Mouse (Mus musculus) olfactory bulb, adult 2 months (tissue): ENCODE data around the gene Car12. TPM values are rescaled to one million over a fixed set of nuclear protein-coding genes. Genes with fewer than 3 reads are reported as not detected.

Experiments used
- H3K27ac ChIP-seq: fragments of 200-500 bp; 2 replicates; pipeline ENCODE4 v1.5.1; 2012; ENCODE audit warnings: low read depth, low read length; ENCODE audit not compliant: insufficient read depth
- H3K4me1 ChIP-seq: fragments of 200-500 bp; 2 replicates; pipeline ENCODE4 v1.6.1; 2012; ENCODE audit warnings: low read length; ENCODE audit not compliant: control insufficient read depth, insufficient read depth
- H3K4me3 ChIP-seq: fragments of 200-500 bp; 2 replicates; pipeline ENCODE4 v1.5.1; 2012; ENCODE audit warnings: mild to moderate bottlenecking, low read depth, low read length, moderate library complexity; ENCODE audit not compliant: insufficient read depth
- CTCF ChIP-seq: fragments of 200-500 bp; IDR thresholded peaks from 2 replicates; pipeline ENCODE4 v1.5.1; 2012; ENCODE audit warnings: low read depth, mild to moderate bottlenecking, low read length, moderate library complexity; ENCODE audit not compliant: insufficient read depth
- POLR2A ChIP-seq: fragments of 200-500 bp; IDR thresholded peaks from 2 replicates; pipeline ENCODE4 v1.6.1; 2012; ENCODE audit warnings: mild to moderate bottlenecking, low read depth, low read length, moderate library complexity; ENCODE audit not compliant: insufficient read depth
- WGBS: fragments of 180-500 bp; shearing (Covaris S2); methylation state at CpG from one replicate; pipeline ENCODE4 v1.1.7; 2018; 5-methylcytosine and 5-hydroxymethylcytosine counted together
- polyA plus RNA-seq: library from polyadenylated mRNA; stranded (reverse); fragments of >200 nt; gene quantifications from 2 replicates; pipeline ENCODE4 v1.2.4, GENCODE M21; 2012; ENCODE audit warnings: low replicate concordance; ENCODE audit not compliant: missing spikeins, insufficient read depth, insufficient read length

Car12 gene
- polyA plus RNA-seq, 1 experiment = not detected

DNA sequence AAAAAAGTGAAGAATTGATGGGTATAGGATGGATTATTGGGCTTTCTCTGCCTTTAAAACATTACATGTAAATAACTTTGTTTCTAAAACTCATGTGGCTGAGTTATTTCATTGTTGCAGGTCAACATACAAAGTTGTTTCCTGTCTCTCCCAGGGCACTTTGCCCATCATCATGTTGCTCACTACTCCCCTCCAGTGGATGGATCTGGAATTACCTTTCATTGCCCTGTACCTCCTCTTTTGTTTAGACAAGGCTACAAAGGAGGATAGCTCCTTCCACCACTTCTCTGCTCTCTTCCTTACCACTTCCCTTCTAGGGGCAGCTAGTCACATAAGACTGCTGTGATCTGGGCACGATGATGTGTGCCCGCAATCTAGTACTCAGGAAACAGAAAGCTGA, 7.7 kb upstream of the Car12 start:
- no peak overlapping the region for H3K4me3 ChIP-seq
- H3K4me1 ChIP-seq = peaks cover 17% of the 10 kb centered on the region
- WGBS = 67% methylated on average over 2 of the region's 2 CpGs
- H3K27ac ChIP-seq = no peak overlapping the region
- TF ChIP-seq CTCF (no peak), POLR2A (no peak)

- no peak overlapping the region for H3K27ac ChIP-seq
- H3K4me3 ChIP-seq = no peak overlapping the region
- H3K4me1 ChIP-seq = peaks cover 11% of the 10 kb centered on the region
- WGBS = 51% methylated on average over 11 of the region's 11 CpGs
- TF ChIP-seq CTCF (no peak), POLR2A (no peak)
Observed at GRCm38 (mm10) chr9:66708054-66708772, 5.3 kb upstream of the Car12 start.

GRCm38 (mm10) chr9:66708816-66709555, 4.5 kb upstream of the Car12 start:
- WGBS = 58% methylated on average over 12 of the region's 12 CpGs
- Histone ChIP-seq H3K27ac (no peak overlapping the region), H3K4me3 (no peak overlapping the region), H3K4me1 (peaks cover 16% of the 10 kb centered on the region)
- TF ChIP-seq CTCF (no peak), POLR2A (no peak)

DNA sequence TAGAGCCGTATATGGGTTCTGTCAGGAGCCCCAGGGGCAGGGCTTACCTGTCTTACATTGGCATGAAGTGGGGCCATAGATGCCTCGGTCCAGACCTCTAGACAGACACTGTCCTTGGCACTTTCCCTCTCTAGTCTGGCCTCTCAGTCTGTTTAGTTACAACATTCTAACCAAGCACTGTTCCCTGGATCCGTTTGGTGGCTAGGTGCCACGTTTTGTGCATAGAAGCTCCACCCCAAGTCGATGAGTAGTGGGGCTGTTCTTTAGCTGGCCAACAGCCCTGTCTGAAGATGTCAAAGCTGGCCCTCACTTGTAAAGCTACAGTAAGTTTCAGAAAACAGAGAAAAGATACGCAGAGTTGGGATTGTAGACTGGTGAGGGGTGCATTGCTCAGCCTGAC, 2.9 kb upstream of the Car12 start:
- 67% methylated on average over 6 of the region's 6 CpGs for WGBS

GRCm38 (mm10) chr9:66714022-66714515, 583 bp downstream of the Car12 start:
- H3K4me1 ChIP-seq = peaks cover 24% of the 10 kb centered on the region
- TF ChIP-seq CTCF = no peak
- no peak for TF ChIP-seq POLR2A
- WGBS = 9% methylated on average over 12 of the region's 12 CpGs
- H3K4me3 ChIP-seq = peak overlapping the region; percentile 39
- H3K27ac ChIP-seq = no peak overlapping the region

More for the DNA sequence above, 2.9 kb upstream of the Car12 start:
- Histone ChIP-seq H3K4me3 (no peak overlapping the region), H3K27ac (no peak overlapping the region), H3K4me1 (peaks cover 26% of the 10 kb centered on the region)
- TF ChIP-seq CTCF (no peak), POLR2A (no peak)

- TF ChIP-seq CTCF = no peak
- no peak for TF ChIP-seq POLR2A
- WGBS = 74% methylated on average over 2 of the region's 2 CpGs
- no peak overlapping the region for H3K27ac ChIP-seq
- H3K4me3 ChIP-seq = no peak overlapping the region
- H3K4me1 ChIP-seq = peaks cover 22% of the 10 kb centered on the region
Observed at GRCm38 (mm10) chr9:66715361-66715760, 1.9 kb downstream of the Car12 start.

- WGBS = 38% methylated on average over 3 of the region's 3 CpGs
- Histone ChIP-seq H3K4me1 (peaks cover 28% of the 10 kb centered on the region), H3K4me3 (no peak overlapping the region), H3K27ac (peak overlapping the region; percentile 8; the same call in 1 of the 2 replicates)
- TF ChIP-seq CTCF (no peak), POLR2A (no peak)
Observed at GRCm38 (mm10) chr9:66716533-66716932, 3.0 kb downstream of the Car12 start.

- Histone ChIP-seq H3K4me3 (no peak overlapping the region), H3K27ac (no peak overlapping the region), H3K4me1 (peaks cover 25% of the 10 kb centered on the region)
- WGBS = 93% methylated on average over 8 of the region's 8 CpGs
- TF ChIP-seq CTCF = no peak
- no peak for TF ChIP-seq POLR2A
Observed at GRCm38 (mm10) chr9:66720686-66721450, 7.4 kb downstream of the Car12 start.

GRCm38 (mm10) chr9:66722187-66722868, 8.8 kb downstream of the Car12 start:
- H3K27ac ChIP-seq = peak overlapping the region; percentile 26
- TF ChIP-seq POLR2A = no peak
- TF ChIP-seq CTCF = no peak
- no peak overlapping the region for H3K4me3 ChIP-seq
- H3K4me1 ChIP-seq = peaks cover 24% of the 10 kb centered on the region
- WGBS = 42% methylated on average over 5 of the region's 5 CpGs
